Mouse (Mus musculus) T-helper 2 cell (primary cell): ENCODE data around the gene Gm17490.
"Not testable (repeated sequence)": the region's sequence is repeated elsewhere in the genome, so short reads cannot be mapped to it uniquely, and the experiment has no call there.

Experiments
- in situ Hi-C: fragments of 300-600 bp; cut with MboI, MseI; formaldehyde crosslinking; loops from one replicate; pipeline ENCODE4 v1.15.1; 2025; ENCODE audit warnings: high pct_unique_total_duplicates

Gene Gm17490

GRCm38 (mm10) chr2:11635035-11635434 lies 9.0 kb upstream of the Gm17490 start:
- in situ Hi-C loops = no loop called here

GRCm38 (mm10) chr2:11623726-11624125 lies 2.3 kb downstream of the Gm17490 start:
- in situ Hi-C loops = loop anchor here (10.0 kb wide), 1 partner anchor 1249 kb away; the partner anchor contains the start of gene Sfmbt2

- in situ Hi-C loops = loop anchor here (10.0 kb wide), 1 partner anchor 1248 kb away; the partner anchor contains the start of gene Sfmbt2
Observed at GRCm38 (mm10) chr2:11623173-11623572, 2.9 kb downstream of the Gm17490 start.

- in situ Hi-C loops = no loop called here
Observed at GRCm38 (mm10) chr2:11619598-11619997, 6.5 kb downstream of the Gm17490 start.

GRCm38 (mm10) chr2:11616846-11617245 lies 9.2 kb downstream of the Gm17490 start:
- in situ Hi-C loops = no loop called here

- in situ Hi-C loops = not testable (repeated sequence)
Observed at GRCm38 (mm10) chr2:11612939-11613338, 13.1 kb downstream of the Gm17490 start.

GRCm38 (mm10) chr2:11606718-11607117 lies 19.3 kb downstream of the Gm17490 start:
- in situ Hi-C loops = loop anchor here (5.0 kb wide), 1 partner anchor 36 kb away; the partner anchor contains the start of gene Il2ra

- in situ Hi-C loops = loop anchor here (5.0 kb wide), 1 partner anchor 37 kb away; the partner anchor contains the start of gene Il2ra
Observed at GRCm38 (mm10) chr2:11604911-11605310, 21.2 kb downstream of the Gm17490 start.

GRCm38 (mm10) chr2:11604053-11604452 lies 22.0 kb downstream of the Gm17490 start, which contains the start of gene Rbm17:
Gene Rbm17, minus strand, starts transcription at chr2:11604153.
- in situ Hi-C loops = no loop called here

GRCm38 (mm10) chr2:11602506-11603489 lies 23.3 kb downstream of the Gm17490 start:
- in situ Hi-C loops = no loop called here

- in situ Hi-C loops = no loop called here
Observed at GRCm38 (mm10) chr2:11601795-11602194, 24.3 kb downstream of the Gm17490 start.

GRCm38 (mm10) chr2:11597906-11598305 lies 28.2 kb downstream of the Gm17490 start:
- in situ Hi-C loops = loop anchor here (10.0 to 25.0 kb wide), 2 partner anchors 87 to 814 kb away; partner anchors contain the start of gene Mindy3

GRCm38 (mm10) chr2:11596690-11597089 lies 29.4 kb downstream of the Gm17490 start:
- in situ Hi-C loops = loop anchor here (10.0 to 25.0 kb wide), 2 partner anchors 88 to 816 kb away; partner anchors contain the start of gene Mindy3

- in situ Hi-C loops = loop anchor here (25.0 kb wide), 1 partner anchor 824 kb away; the partner anchor contains the start of gene Mindy3
Observed at GRCm38 (mm10) chr2:11587996-11588395, 38.1 kb downstream of the Gm17490 start.

GRCm38 (mm10) chr2:11579399-11579798 lies 46.7 kb downstream of the Gm17490 start:
- in situ Hi-C loops = loop anchor here (25.0 kb wide), 1 partner anchor 833 kb away; the partner anchor contains the start of gene Mindy3

- in situ Hi-C loops = loop anchor here (25.0 kb wide), 1 partner anchor 834 kb away; the partner anchor contains the start of gene Mindy3
Observed at GRCm38 (mm10) chr2:11578187-11578586, 47.9 kb downstream of the Gm17490 start.
